Mouse (Mus musculus): Measurements from ENCODE around the gene Acat2. TPM values are rescaled to one million over a fixed set of nuclear protein-coding genes. Genes with fewer than 3 reads are reported as not detected.
A peak's percentile ranks its signal among the peaks of the same experiment; 100 is the strongest.
"Not testable (repeated sequence)": the region's sequence is repeated elsewhere in the genome, so short reads cannot be mapped to it uniquely, and the experiment has no call there.

Acat2 gene
- 17.0 and 20.3 TPM in 2 replicates for polyA plus RNA-seq (2012; rRNA removed)

- under 1% methylated on average over 42 of the region's 42 CpGs for WGBS
These were observed at the start of gene Acat2 for GRCm38 (mm10) chr17:12960331-12960873. Acat2 (minus strand) TSS chr17:12960747.

GRCm38 (mm10) chr17:13009887-13010286 lies 49.3 kb upstream of the Acat2 start:
- WGBS = 9% methylated on average over 3 of the region's 3 CpGs
- no peak for DNase-seq (ENCODE audit: low read depth, low spot score)

More at GRCm38 (mm10) chr17:12960331-12960873, at the start of gene Acat2:
- peak; percentile 80 for DNase-seq (ENCODE audit: low read depth, low spot score)

GRCm38 (mm10) chr17:13008528-13008927 lies 48.0 kb upstream of the Acat2 start:
- DNase-seq (ENCODE audit: low read depth, low spot score) = no peak
- WGBS = 3% methylated on average over 10 of the region's 10 CpGs

GRCm38 (mm10) chr17:13007730-13008425 lies 47.3 kb upstream of the Acat2 start:
- under 1% methylated on average over 76 of the region's 76 CpGs for WGBS

GRCm38 (mm10) chr17:13006984-13007383 lies 46.4 kb upstream of the Acat2 start:
- DNase-seq (ENCODE audit: low read depth, low spot score) = no peak
- WGBS = 56% methylated on average over 5 of the region's 5 CpGs

More at GRCm38 (mm10) chr17:13007730-13008425, 47.3 kb upstream of the Acat2 start:
- DNase-seq (ENCODE audit: low read depth, low spot score) = peak; percentile 89

- WGBS = 97% methylated on average over 2 of the region's 2 CpGs
These were observed 46.0 kb upstream of the Acat2 start, which contains the start of gene Sod2 for GRCm38 (mm10) chr17:13006546-13006945. Sod2 (plus strand) TSS chr17:13006846.

GRCm38 (mm10) chr17:13004436-13004835 lies 43.9 kb upstream of the Acat2 start:
- WGBS = 66% methylated on average over 2 of the region's 2 CpGs
- not testable (repeated sequence) for DNase-seq (ENCODE audit: low read depth, low spot score)

More at GRCm38 (mm10) chr17:13006546-13006945, 46.0 kb upstream of the Acat2 start, which contains the start of gene Sod2:
- not testable (repeated sequence) for DNase-seq (ENCODE audit: low read depth, low spot score)

- 93% methylated on average over 5 of the region's 5 CpGs for WGBS
- not testable (repeated sequence) for DNase-seq (ENCODE audit: low read depth, low spot score)
These were observed 41.7 kb upstream of the Acat2 start for GRCm38 (mm10) chr17:13002243-13002642.

- WGBS = 70% methylated on average over 6 of the region's 6 CpGs
- DNase-seq (ENCODE audit: low read depth, low spot score) = no peak
These were observed 38.5 kb upstream of the Acat2 start for GRCm38 (mm10) chr17:12999069-12999468.

- DNase-seq (ENCODE audit: low read depth, low spot score) = no peak
- 85% methylated on average over 5 of the region's 5 CpGs for WGBS
These were observed 37.3 kb upstream of the Acat2 start for GRCm38 (mm10) chr17:12997890-12998289.

GRCm38 (mm10) chr17:12996345-12996744 lies 35.8 kb upstream of the Acat2 start:
- no peak for DNase-seq (ENCODE audit: low read depth, low spot score)
- 6% methylated on average over 3 of the region's 3 CpGs for WGBS

GRCm38 (mm10) chr17:12994069-12994468 lies 33.5 kb upstream of the Acat2 start, which contains the start of gene Wtap:
Wtap (minus strand) TSS chr17:12994169.
- no peak for DNase-seq (ENCODE audit: low read depth, low spot score)
- 31% methylated on average over 1 of the region's 1 CpGs for whole genome bisulfite sequencing

GRCm38 (mm10) chr17:12992470-12992991 lies 32.0 kb upstream of the Acat2 start:
- DNase-seq (ENCODE audit: low read depth, low spot score) = no peak
- under 1% methylated on average over 51 of the region's 51 CpGs for WGBS

GRCm38 (mm10) chr17:12991635-12992358 lies 31.2 kb upstream of the Acat2 start:
- under 1% methylated on average over 76 of the region's 84 CpGs for WGBS
- DNase-seq (ENCODE audit: low read depth, low spot score) = no peak

GRCm38 (mm10) chr17:12991194-12991634 lies 30.7 kb upstream of the Acat2 start:
- no peak for DNase-seq (ENCODE audit: low read depth, low spot score)
- WGBS = 1% methylated on average over 12 of the region's 12 CpGs

GRCm38 (mm10) chr17:12990567-12991145 lies 30.1 kb upstream of the Acat2 start:
- DNase-seq (ENCODE audit: low read depth, low spot score) = no peak
- WGBS = 19% methylated on average over 8 of the region's 8 CpGs

GRCm38 (mm10) chr17:12988096-12988495 lies 27.5 kb upstream of the Acat2 start:
- 68% methylated on average over 8 of the region's 8 CpGs for WGBS
- not testable (repeated sequence) for DNase-seq (ENCODE audit: low read depth, low spot score)

GRCm38 (mm10) chr17:12983988-12984387 lies 23.4 kb upstream of the Acat2 start:
- 55% methylated on average over 2 of the region's 2 CpGs for WGBS
- no peak for DNase-seq (ENCODE audit: low read depth, low spot score)

- no peak for DNase-seq (ENCODE audit: low read depth, low spot score)
- WGBS = 91% methylated on average over 1 of the region's 1 CpGs
These were observed 18.0 kb upstream of the Acat2 start for GRCm38 (mm10) chr17:12978546-12978945.

- DNase-seq (ENCODE audit: low read depth, low spot score) = no peak
- WGBS = 73% methylated on average over 2 of the region's 2 CpGs
These were observed 13.3 kb upstream of the Acat2 start for GRCm38 (mm10) chr17:12973851-12974250.
